Mouse (Mus musculus) neural tube, embryonic 15.5 days (tissue): ENCODE results near the gene Smok3b. TPM values are rescaled to one million over a fixed set of nuclear protein-coding genes. Genes with fewer than 3 reads are reported as not detected.
"Not testable (repeated sequence)": the region's sequence is repeated elsewhere in the genome, so short reads cannot be mapped to it uniquely, and the experiment has no call there.

Source experiments
- ATAC-seq: fragments of 200-750 bp; cut with Nextera tagmentation; 2 replicates; pipeline ENCODE4 v1.8.0; 2017; ENCODE audit warnings: mild to moderate bottlenecking, moderate TSS enrichment, moderate library complexity; ENCODE audit not compliant: low FRiP score
- H3K27ac ChIP-seq: fragments of 300-500 bp; sonication (generic); replicated peaks from 2 replicates; pipeline ENCODE4 v1.5.1; 2015; ENCODE audit warnings: mild to moderate bottlenecking, inconsistent platforms
- H3K27me3 ChIP-seq: fragments of 300-500 bp; sonication (generic); replicated peaks from 2 replicates; pipeline ENCODE4 v1.6.1; 2015; ENCODE audit warnings: inconsistent platforms
- H3K36me3 ChIP-seq: fragments of 300-500 bp; sonication (generic); 2 replicates; pipeline ENCODE4 v1.6.1; 2015; ENCODE audit warnings: inconsistent platforms
- H3K4me1 ChIP-seq: fragments of 300-500 bp; sonication (generic); 2 replicates; pipeline ENCODE4 v1.6.1; 2015; ENCODE audit warnings: inconsistent platforms
- H3K4me2 ChIP-seq: fragments of 300-500 bp; sonication (generic); 2 replicates; pipeline ENCODE4 v1.6.1; 2015; ENCODE audit warnings: inconsistent platforms, mild to moderate bottlenecking, moderate library complexity
- H3K4me3 ChIP-seq: fragments of 300-500 bp; sonication (generic); replicated peaks from 2 replicates; pipeline ENCODE4 v1.5.1; 2015; ENCODE audit warnings: mild to moderate bottlenecking, inconsistent platforms
- H3K9ac ChIP-seq: fragments of 300-500 bp; sonication (generic); replicated peaks from 2 replicates; pipeline ENCODE4 v1.6.1; 2015; ENCODE audit warnings: mild to moderate bottlenecking, inconsistent platforms
- H3K9me3 ChIP-seq: fragments of 300-500 bp; sonication (generic); replicated peaks from 2 replicates; pipeline ENCODE4 v1.6.1; 2016; ENCODE audit warnings: inconsistent platforms
- WGBS: fragments of 180-500 bp; shearing (Covaris S2); methylation state at CpG from one replicate; pipeline ENCODE4 v1.1.7; 2015; ENCODE audit warnings: mixed read lengths; 5-methylcytosine and 5-hydroxymethylcytosine counted together
- polyA plus RNA-seq: library from polyadenylated mRNA; unstranded; fragments of >200 nt; fragmentation: Nextera tagmentation; extraction: Ambion mirVana; gene quantifications from 2 replicates; pipeline ENCODE4 v1.2.1, GENCODE M21; 2015

Gene Smok3b
- not detected in 2 replicates for polyA plus RNA-seq

- 93% methylated on average over 3 of the region's 7 CpGs for WGBS
- not testable (repeated sequence) for H3K4me1 ChIP-seq, H3K4me3 ChIP-seq, H3K4me2 ChIP-seq, H3K9me3 ChIP-seq, H3K9ac ChIP-seq, H3K27me3 ChIP-seq, H3K36me3 ChIP-seq, H3K27ac ChIP-seq, ATAC-seq
Measured at GRCm38 (mm10) chr5:138020961-138021479, at the start of gene Smok3b, which contains the start of gene Smok3a. Gene Smok3b (plus strand): TSS chr5:138021429. Gene Smok3a (plus strand): TSS chr5:138021261.

DNA sequence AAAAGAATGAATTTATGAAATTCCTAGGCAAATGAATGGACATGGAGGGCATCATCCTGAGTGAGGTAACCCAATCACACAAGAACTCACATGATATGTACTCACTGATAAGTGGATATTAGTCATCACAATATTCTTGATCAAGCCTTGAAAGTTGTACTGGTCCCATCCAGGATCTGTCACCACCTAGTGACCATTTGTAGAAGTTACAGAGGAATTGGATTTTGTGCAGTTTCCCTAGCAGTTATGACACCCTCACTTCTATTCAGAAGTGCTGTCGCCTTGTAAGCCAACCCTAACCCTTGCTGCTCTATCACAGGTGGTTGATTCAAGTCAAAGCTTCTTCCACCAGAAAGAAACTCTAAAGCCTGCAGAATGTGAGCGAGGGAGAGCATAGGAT, 48.1 kb upstream of the Smok3b start:
- Histone ChIP-seq H3K9me3 (no peaks in the 10 kb centered on the region), H3K4me1 (no peaks in the 10 kb centered on the region), H3K36me3 (no peaks in the 10 kb centered on the region), H3K9ac (no peak overlapping the region), H3K27me3 (0 out of 2 replicates have a peak, but pooled peaks cover 2% of the 10 kb centered on the region), H3K27ac (no peak overlapping the region), H3K4me3 (no peak overlapping the region), H3K4me2 (no peak overlapping the region)
- ATAC-seq, result no peak
- 76% methylated on average over 2 of the region's 2 CpGs for WGBS

DNA sequence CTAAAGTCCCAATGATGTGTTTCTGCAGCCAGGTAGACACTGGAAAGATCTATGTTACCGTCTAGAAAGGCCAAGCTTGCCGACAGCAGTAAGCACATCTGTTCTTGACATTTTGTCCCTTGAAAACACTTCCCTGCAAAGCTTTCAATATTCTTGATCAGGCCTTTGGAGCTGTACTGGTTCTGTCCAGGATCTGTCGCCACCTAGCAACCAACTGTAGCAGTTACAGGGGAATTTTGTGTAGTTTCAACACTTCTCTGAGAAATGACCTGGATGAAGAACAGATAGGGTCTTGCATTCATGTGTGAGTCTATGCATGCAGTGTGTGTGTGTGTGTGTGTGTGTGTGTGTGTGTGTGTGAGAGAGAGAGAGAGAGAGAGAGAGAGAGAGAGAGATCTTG, 47.5 kb upstream of the Smok3b start:
- H3K36me3 ChIP-seq, result no peaks in the 10 kb centered on the region
- H3K4me3 ChIP-seq, result no peak overlapping the region
- WGBS, result 59% methylated on average over 3 of the region's 3 CpGs
- H3K4me1 ChIP-seq, result no peaks in the 10 kb centered on the region
- H3K9ac ChIP-seq, result no peak overlapping the region
- no peak overlapping the region for H3K27ac ChIP-seq
- no peak for ATAC-seq
- H3K4me2 ChIP-seq, result no peak overlapping the region
- 0 out of 2 replicates have a peak, but pooled peaks cover 2% of the 10 kb centered on the region for H3K27me3 ChIP-seq
- no peaks in the 10 kb centered on the region for H3K9me3 ChIP-seq

- no peak overlapping the region for H3K4me2 ChIP-seq
- H3K27ac ChIP-seq, result no peak overlapping the region
- H3K4me1 ChIP-seq, result no peaks in the 10 kb centered on the region
- 0 out of 2 replicates have a peak, but pooled peaks cover 2% of the 10 kb centered on the region for H3K27me3 ChIP-seq
- no peaks in the 10 kb centered on the region for H3K9me3 ChIP-seq
- H3K36me3 ChIP-seq, result no peaks in the 10 kb centered on the region
- no peak for ATAC-seq
- no peak overlapping the region for H3K9ac ChIP-seq
- WGBS, result 66% methylated on average over 3 of the region's 3 CpGs
- H3K4me3 ChIP-seq, result no peak overlapping the region
Measured at GRCm38 (mm10) chr5:137974724-137975123, 46.5 kb upstream of the Smok3b start.

DNA sequence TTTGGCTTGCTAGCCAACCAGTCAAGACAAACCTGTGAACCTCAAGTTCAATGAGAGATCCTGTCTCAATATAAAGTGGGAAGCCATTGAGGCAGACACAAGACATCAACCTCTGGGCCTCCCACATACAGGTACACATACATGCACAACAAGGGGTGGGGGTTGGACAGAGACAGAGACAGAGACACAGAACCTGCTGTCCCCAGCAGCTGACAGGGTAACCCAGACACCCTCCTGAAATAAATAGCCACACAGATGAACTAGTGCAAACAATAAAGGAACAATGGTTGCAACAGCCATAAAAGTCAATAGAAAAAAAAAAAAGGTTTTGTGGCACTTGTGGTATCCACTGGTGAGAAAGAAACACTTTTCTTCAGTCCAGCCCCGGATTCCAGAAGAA, 45.8 kb upstream of the Smok3b start:
- ATAC-seq, result no peak
- no peak overlapping the region for H3K4me2 ChIP-seq
- 0 out of 2 replicates have a peak, but pooled peaks cover 2% of the 10 kb centered on the region for H3K27me3 ChIP-seq
- H3K4me1 ChIP-seq, result no peaks in the 10 kb centered on the region
- no peak overlapping the region for H3K27ac ChIP-seq
- no peaks in the 10 kb centered on the region for H3K9me3 ChIP-seq
- H3K4me3 ChIP-seq, result no peak overlapping the region
- H3K9ac ChIP-seq, result no peak overlapping the region
- H3K36me3 ChIP-seq, result no peaks in the 10 kb centered on the region
- 28% methylated on average over 1 of the region's 1 CpGs for WGBS

DNA sequence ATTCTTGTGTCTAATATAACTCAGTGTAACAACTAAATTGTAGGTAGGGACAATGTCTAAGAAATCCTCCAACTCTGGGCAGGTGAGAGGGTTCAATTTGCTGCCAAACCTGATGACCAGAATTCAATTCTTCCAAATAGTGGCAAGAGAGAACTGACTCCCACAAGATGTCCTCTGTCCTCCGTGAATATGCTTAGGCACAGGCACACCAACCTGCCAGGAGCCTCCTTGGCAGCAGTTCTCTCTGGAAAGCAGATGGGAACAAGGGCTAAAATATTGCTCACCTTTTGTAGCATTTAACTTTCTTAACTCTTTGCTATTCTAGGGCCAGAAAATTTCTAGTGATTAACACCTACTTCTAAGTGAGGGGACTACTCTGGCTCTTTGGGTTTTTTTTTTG, 43.9 kb upstream of the Smok3b start:
- Histone ChIP-seq H3K9ac (no peak overlapping the region), H3K36me3 (no peaks in the 10 kb centered on the region), H3K9me3 (no peaks in the 10 kb centered on the region), H3K4me3 (no peak overlapping the region), H3K27me3 (0 out of 2 replicates have a peak, but pooled peaks cover 2% of the 10 kb centered on the region), H3K27ac (no peak overlapping the region), H3K4me2 (no peak overlapping the region), H3K4me1 (no peaks in the 10 kb centered on the region)
- no peak for ATAC-seq
- 32% methylated on average over 1 of the region's 1 CpGs for WGBS

- no peaks in the 10 kb centered on the region for H3K9me3 ChIP-seq
- H3K4me1 ChIP-seq, result no peaks in the 10 kb centered on the region
- H3K9ac ChIP-seq, result no peak overlapping the region
- H3K4me2 ChIP-seq, result no peak overlapping the region
- H3K36me3 ChIP-seq, result no peaks in the 10 kb centered on the region
- WGBS, result 81% methylated on average over 2 of the region's 2 CpGs
- H3K27ac ChIP-seq, result no peak overlapping the region
- ATAC-seq, result no peak
- 0 out of 2 replicates have a peak, but pooled peaks cover 2% of the 10 kb centered on the region for H3K27me3 ChIP-seq
- H3K4me3 ChIP-seq, result no peak overlapping the region
Measured at GRCm38 (mm10) chr5:137979081-137979480, 42.1 kb upstream of the Smok3b start.

- H3K4me3 ChIP-seq, result no peak within 1 kb of the TSS
- no peaks in the 10 kb centered on the region for H3K27me3 ChIP-seq
- no peak for ATAC-seq
- no peaks in the 10 kb centered on the region for H3K9me3 ChIP-seq
- H3K4me1 ChIP-seq, result no peaks in the 10 kb centered on the region
- H3K4me2 ChIP-seq, result no peak within 1 kb of the TSS
- no peak within 1 kb of the TSS for H3K9ac ChIP-seq
- WGBS, result 89% methylated on average over 4 of the region's 4 CpGs
- no peak within 1 kb of the TSS for H3K27ac ChIP-seq
- H3K36me3 ChIP-seq, result no peaks in the 10 kb centered on the region
Measured at GRCm38 (mm10) chr5:137981300-137981699, 39.9 kb upstream of the Smok3b start, which contains the start of gene Azgp1. Gene Azgp1 (plus strand): TSS chr5:137981520.

GRCm38 (mm10) chr5:137986351-137986750, 34.9 kb upstream of the Smok3b start:
- Histone ChIP-seq H3K4me2 (no peak overlapping the region), H3K36me3 (no peaks in the 10 kb centered on the region), H3K27ac (no peak overlapping the region), H3K9me3 (no peaks in the 10 kb centered on the region), H3K4me1 (no peaks in the 10 kb centered on the region), H3K27me3 (no peaks in the 10 kb centered on the region), H3K4me3 (no peak overlapping the region), H3K9ac (no peak overlapping the region)
- WGBS, result 91% methylated on average over 1 of the region's 1 CpGs
- no peak for ATAC-seq

DNA sequence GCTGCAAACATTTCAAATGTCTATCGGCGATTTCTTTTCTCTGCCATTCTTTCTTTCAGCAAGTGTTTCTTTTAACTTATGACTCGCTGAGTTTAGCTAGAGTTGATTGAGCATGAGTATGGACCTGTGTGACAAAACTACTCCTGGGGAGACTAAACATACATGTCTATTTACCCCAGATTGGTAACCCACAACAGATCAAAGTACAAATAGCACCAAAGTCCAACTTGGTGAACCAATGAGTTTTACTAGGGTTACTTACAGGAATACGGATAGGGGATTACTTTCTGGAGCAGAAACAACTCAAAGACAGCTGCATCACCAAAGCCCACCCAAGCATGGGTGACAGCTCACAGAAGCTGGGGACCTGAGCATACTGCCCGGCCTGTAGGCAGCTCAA, 11.8 kb upstream of the Smok3b start:
- no peak overlapping the region for H3K9ac ChIP-seq
- H3K9me3 ChIP-seq, result no peaks in the 10 kb centered on the region
- no peaks in the 10 kb centered on the region for H3K27me3 ChIP-seq
- H3K4me1 ChIP-seq, result no peaks in the 10 kb centered on the region
- WGBS, result 96% methylated on average over 5 of the region's 5 CpGs
- H3K4me2 ChIP-seq, result no peak overlapping the region
- H3K27ac ChIP-seq, result no peak overlapping the region
- H3K36me3 ChIP-seq, result no peaks in the 10 kb centered on the region
- H3K4me3 ChIP-seq, result no peak overlapping the region
- ATAC-seq, result no peak

DNA sequence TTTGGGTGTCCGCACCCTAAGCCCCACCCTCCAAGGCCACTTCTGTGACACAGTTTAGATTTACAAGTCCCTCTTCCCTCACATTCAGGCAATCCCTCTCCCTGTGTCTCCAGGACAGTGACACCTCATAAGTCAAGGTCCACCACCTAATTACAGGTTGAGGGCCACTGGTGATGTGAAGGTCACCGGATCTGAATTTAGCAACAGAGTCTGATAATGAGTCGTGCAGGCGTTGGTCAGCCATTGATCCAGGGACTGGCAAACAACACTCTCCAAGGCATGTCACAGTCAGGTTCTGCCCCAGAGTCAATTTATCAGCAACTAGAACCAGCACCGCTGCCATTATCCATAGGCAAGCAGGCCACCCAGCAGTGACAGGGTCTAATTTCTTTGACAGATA, 8.8 kb upstream of the Smok3b start:
- no peak overlapping the region for H3K9ac ChIP-seq
- no peak for ATAC-seq
- WGBS, result 96% methylated on average over 5 of the region's 5 CpGs

DNA sequence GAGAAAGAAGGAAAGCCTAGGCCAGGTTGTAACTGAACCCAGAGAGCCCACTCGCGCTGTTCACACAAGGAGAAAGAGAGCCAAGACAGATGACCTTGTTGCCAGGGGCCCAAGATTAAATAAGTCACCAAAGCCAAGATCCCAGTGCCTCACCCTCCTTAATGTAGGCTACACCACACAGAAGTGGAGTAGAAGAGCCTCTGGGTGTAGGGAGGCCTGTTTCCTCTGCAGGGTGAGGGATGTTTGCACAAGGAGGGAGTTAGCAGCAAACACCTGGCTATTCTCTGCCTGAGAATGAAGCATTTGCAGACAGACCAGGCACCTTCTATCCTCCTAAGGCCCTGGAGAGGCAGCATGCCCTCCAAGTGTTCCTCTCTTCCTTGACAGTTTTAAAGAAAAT, 4.7 kb upstream of the Smok3b start:
- H3K27ac ChIP-seq, result no peak overlapping the region
- H3K27me3 ChIP-seq, result no peaks in the 10 kb centered on the region
- no peaks in the 10 kb centered on the region for H3K4me1 ChIP-seq
- no peak for ATAC-seq
- H3K36me3 ChIP-seq, result no peaks in the 10 kb centered on the region
- H3K9ac ChIP-seq, result no peak overlapping the region
- WGBS, result 95% methylated on average over 2 of the region's 2 CpGs
- no peak overlapping the region for H3K4me2 ChIP-seq
- no peak overlapping the region for H3K4me3 ChIP-seq
- no peaks in the 10 kb centered on the region for H3K9me3 ChIP-seq

More for the DNA sequence above, 8.8 kb upstream of the Smok3b start:
- no peaks in the 10 kb centered on the region for H3K36me3 ChIP-seq
- no peaks in the 10 kb centered on the region for H3K4me1 ChIP-seq
- no peak overlapping the region for H3K4me3 ChIP-seq
- no peak overlapping the region for H3K4me2 ChIP-seq
- H3K27ac ChIP-seq, result no peak overlapping the region
- no peaks in the 10 kb centered on the region for H3K9me3 ChIP-seq
- H3K27me3 ChIP-seq, result no peaks in the 10 kb centered on the region
